Mouse (Mus musculus): ENCODE results near the gene Pawr. TPM values are rescaled to one million over a fixed set of nuclear protein-coding genes. Genes with fewer than 3 reads are reported as not detected.

The Pawr gene
- total RNA-seq (2014; rRNA removed; ENCODE audit: low replicate concordance) = 3.5 and 11.4 TPM in 2 replicates
- 2.7 and 2.8 TPM in 2 replicates for polyA plus RNA-seq (2015; fragmentation: Nextera tagmentation; extraction: Ambion mirVana)

DNA sequence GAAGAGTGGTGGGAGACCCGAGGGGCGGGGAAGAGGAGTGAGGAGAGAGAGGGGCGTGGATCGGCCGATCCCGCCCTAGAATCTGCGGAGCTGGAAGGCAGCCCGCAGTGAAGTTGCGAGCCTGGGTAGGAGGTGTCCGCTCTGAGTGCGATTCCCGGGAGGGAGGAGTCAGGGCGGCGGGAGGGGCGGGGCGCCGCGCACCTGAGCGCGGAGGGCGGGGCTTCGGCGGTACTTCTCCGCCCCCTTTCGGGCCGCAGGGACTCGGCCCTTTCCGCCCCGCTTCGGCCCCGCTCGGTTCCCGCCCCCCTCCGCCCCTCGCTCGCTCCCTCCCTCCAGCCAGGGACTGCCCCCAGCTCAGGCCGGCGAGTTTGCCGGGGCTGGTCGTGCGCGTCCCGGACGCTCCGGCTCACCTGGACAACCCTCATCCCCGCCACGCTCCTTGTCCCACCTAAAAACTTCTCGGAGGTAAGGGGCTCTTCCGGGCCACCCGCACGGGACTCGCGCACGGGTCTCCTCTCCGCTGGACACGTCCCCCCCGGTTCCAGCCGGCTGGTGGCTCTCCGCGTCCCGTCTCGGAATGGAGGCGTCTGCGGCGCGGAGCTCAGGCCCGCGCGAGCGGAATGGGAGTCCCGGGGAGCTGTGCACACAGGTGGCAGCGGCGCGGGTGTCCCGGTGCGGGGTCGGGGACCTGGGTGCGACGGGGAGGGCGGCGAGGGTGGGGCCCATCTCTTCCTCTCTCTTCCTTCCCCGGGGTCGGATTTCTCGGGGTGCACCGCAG lies at the start of gene Pawr:
Gene Pawr (plus strand): TSS at position 338 of the 778 bp plus-strand sequence.
- Histone ChIP-seq H3K4me3 (ENCODE audit: low read depth, low read length) (peak within 1 kb of the TSS; percentile 63), H3K27me3 (ENCODE audit: control insufficient read depth, insufficient read depth, low read length) (peaks cover 19% of the 10 kb centered on the region), H3K4me2 (ENCODE audit: low read depth, low read length) (peak within 1 kb of the TSS; percentile 85), H3K36me3 (replicated peaks; ENCODE audit: control insufficient read depth, insufficient read depth, low read length) (no peaks in the 10 kb centered on the region), H3K4me1 (ENCODE audit: control insufficient read depth, insufficient read depth) (peaks cover 11% of the 10 kb centered on the region; the same call in 1 of the 2 replicates), H3K9ac (replicated peaks; ENCODE audit: low read depth, low read length) (peak within 1 kb of the TSS; percentile 67), H3K9me3 (replicated peaks; ENCODE audit: control insufficient read depth, low read length) (no peaks in the 10 kb centered on the region), H3K27ac (ENCODE audit: low read depth) (peak within 1 kb of the TSS; percentile 65)
- 1% methylated on average over 50 of the region's 85 CpGs for WGBS
- peak; percentile 85 for ATAC-seq (ENCODE audit: insufficient read depth, low read depth)
- TF ChIP-seq CTCF (IDR thresholded peaks at IDR 0.05; ENCODE audit: low read depth) = no peak
- TF ChIP-seq EP300 (IDR thresholded peaks at IDR 0.05; ENCODE audit: low read depth) = no peak
- peak; percentile 62 for DNase-seq (ENCODE audit: low spot score)

DNA sequence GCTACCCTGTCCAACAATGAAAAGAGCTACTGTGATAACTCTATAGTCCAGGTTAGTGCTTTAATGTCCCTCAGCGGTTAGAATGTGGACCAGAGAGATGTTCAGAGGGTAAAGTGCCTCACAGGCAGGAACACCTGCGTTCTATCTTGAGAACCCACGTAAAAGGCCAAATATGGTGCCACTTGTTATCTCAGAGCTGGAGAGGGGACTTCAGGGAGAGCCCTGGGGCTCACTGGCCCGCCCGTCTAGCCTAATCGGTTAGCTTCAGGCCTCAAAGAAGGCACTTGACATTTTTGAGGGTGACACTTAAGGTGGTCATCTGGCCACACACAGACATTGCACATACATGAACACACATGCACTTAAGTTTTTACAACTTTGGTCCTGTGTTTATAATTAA lies 49.6 kb upstream of the Pawr start:
- Histone ChIP-seq H3K36me3 (replicated peaks; ENCODE audit: control insufficient read depth, insufficient read depth, low read length) (peaks cover 21% of the 10 kb centered on the region), H3K27me3 (ENCODE audit: control insufficient read depth, insufficient read depth, low read length) (no peaks in the 10 kb centered on the region), H3K4me2 (ENCODE audit: low read depth, low read length) (no peak overlapping the region), H3K4me3 (ENCODE audit: low read depth, low read length) (no peak overlapping the region), H3K27ac (ENCODE audit: low read depth) (no peak overlapping the region), H3K9ac (replicated peaks; ENCODE audit: low read depth, low read length) (no peak overlapping the region), H3K9me3 (replicated peaks; ENCODE audit: control insufficient read depth, low read length) (no peaks in the 10 kb centered on the region), H3K4me1 (ENCODE audit: control insufficient read depth, insufficient read depth) (no peaks in the 10 kb centered on the region)
- 45% methylated on average over 6 of the region's 6 CpGs for WGBS
- no peak for DNase-seq (ENCODE audit: low spot score)
- ATAC-seq (ENCODE audit: insufficient read depth, low read depth) = peak; percentile 31; the same call in 1 of the 2 replicates
- TF ChIP-seq CTCF (IDR thresholded peaks at IDR 0.05; ENCODE audit: low read depth) (no peak), EP300 (IDR thresholded peaks at IDR 0.05; ENCODE audit: low read depth) (no peak)

GRCm38 (mm10) chr10:108283418-108283817 lies 48.5 kb upstream of the Pawr start:
- TF ChIP-seq CTCF (IDR thresholded peaks at IDR 0.05; ENCODE audit: low read depth) (no peak), EP300 (IDR thresholded peaks at IDR 0.05; ENCODE audit: low read depth) (no peak)
- no peaks in the 10 kb centered on the region for H3K27me3 ChIP-seq (ENCODE audit: control insufficient read depth, insufficient read depth, low read length)

DNA sequence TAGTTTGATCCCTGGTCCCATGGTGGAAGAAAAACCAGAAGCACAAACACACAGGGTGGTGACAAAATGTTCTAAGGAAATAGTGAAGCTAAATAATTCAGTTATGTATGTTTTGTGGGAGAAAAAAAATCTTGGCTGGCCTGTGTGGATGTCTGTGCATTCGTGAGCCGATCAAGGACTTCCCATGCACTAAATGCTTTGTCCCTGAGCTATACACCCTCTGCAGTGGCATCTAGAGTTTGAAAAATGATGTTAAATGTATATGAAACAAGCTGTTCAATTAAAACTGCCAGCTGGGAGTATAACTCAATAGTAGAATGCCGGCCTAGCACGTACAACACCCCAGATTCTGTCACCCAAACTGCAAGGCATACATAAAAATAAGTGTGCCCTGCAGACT lies 48.1 kb upstream of the Pawr start:
- H3K9me3 ChIP-seq (replicated peaks; ENCODE audit: control insufficient read depth, low read length) = no peaks in the 10 kb centered on the region
- H3K36me3 ChIP-seq (replicated peaks; ENCODE audit: control insufficient read depth, insufficient read depth, low read length) = peaks cover 12% of the 10 kb centered on the region
- no peak overlapping the region for H3K27ac ChIP-seq (ENCODE audit: low read depth)
- 91% methylated on average over 4 of the region's 4 CpGs for WGBS
- ATAC-seq (ENCODE audit: insufficient read depth, low read depth) = no peak
- no peaks in the 10 kb centered on the region for H3K4me1 ChIP-seq (ENCODE audit: control insufficient read depth, insufficient read depth)
- no peak overlapping the region for H3K9ac ChIP-seq (replicated peaks; ENCODE audit: low read depth, low read length)
- TF ChIP-seq CTCF (IDR thresholded peaks at IDR 0.05; ENCODE audit: low read depth) (no peak), EP300 (IDR thresholded peaks at IDR 0.05; ENCODE audit: low read depth) (no peak)
- no peak for DNase-seq (ENCODE audit: low spot score)
- H3K4me3 ChIP-seq (ENCODE audit: low read depth, low read length) = no peak overlapping the region
- no peaks in the 10 kb centered on the region for H3K27me3 ChIP-seq (ENCODE audit: control insufficient read depth, insufficient read depth, low read length)
- no peak overlapping the region for H3K4me2 ChIP-seq (ENCODE audit: low read depth, low read length)

More at GRCm38 (mm10) chr10:108283418-108283817, 48.5 kb upstream of the Pawr start:
- H3K36me3 ChIP-seq (replicated peaks; ENCODE audit: control insufficient read depth, insufficient read depth, low read length) = peaks cover 12% of the 10 kb centered on the region
- no peak overlapping the region for H3K9ac ChIP-seq (replicated peaks; ENCODE audit: low read depth, low read length)
- no peak for ATAC-seq (ENCODE audit: insufficient read depth, low read depth)
- DNase-seq (ENCODE audit: low spot score) = no peak
- H3K4me2 ChIP-seq (ENCODE audit: low read depth, low read length) = no peak overlapping the region
- 94% methylated on average over 2 of the region's 2 CpGs for WGBS
- no peak overlapping the region for H3K4me3 ChIP-seq (ENCODE audit: low read depth, low read length)
- H3K9me3 ChIP-seq (replicated peaks; ENCODE audit: control insufficient read depth, low read length) = no peaks in the 10 kb centered on the region
- H3K27ac ChIP-seq (ENCODE audit: low read depth) = no peak overlapping the region
- no peaks in the 10 kb centered on the region for H3K4me1 ChIP-seq (ENCODE audit: control insufficient read depth, insufficient read depth)

DNA sequence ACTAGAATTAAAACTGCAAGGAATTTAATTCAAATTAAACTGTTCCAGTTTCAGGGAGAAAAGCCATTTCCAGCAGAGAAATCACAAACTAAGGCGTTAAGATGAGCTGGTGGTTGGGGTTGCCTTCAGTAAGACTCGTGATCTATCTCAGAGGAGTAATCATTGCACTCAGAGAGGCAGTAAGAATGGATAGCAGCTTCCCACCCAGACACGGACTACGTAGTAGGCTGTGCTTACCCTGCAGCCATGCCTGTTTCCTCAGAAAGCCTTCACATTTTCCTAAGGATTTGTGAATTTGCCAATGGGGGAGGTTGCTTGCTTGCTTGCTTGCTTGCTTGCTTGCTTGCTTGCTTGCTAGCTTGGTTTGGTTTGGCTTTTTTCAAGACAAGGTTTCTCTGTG lies 47.5 kb upstream of the Pawr start:
- Histone ChIP-seq H3K4me3 (ENCODE audit: low read depth, low read length) (no peak overlapping the region), H3K4me2 (ENCODE audit: low read depth, low read length) (no peak overlapping the region), H3K27me3 (ENCODE audit: control insufficient read depth, insufficient read depth, low read length) (no peaks in the 10 kb centered on the region), H3K36me3 (replicated peaks; ENCODE audit: control insufficient read depth, insufficient read depth, low read length) (peaks cover 12% of the 10 kb centered on the region), H3K9me3 (replicated peaks; ENCODE audit: control insufficient read depth, low read length) (no peaks in the 10 kb centered on the region), H3K9ac (replicated peaks; ENCODE audit: low read depth, low read length) (no peak overlapping the region), H3K27ac (ENCODE audit: low read depth) (no peak overlapping the region), H3K4me1 (ENCODE audit: control insufficient read depth, insufficient read depth) (no peaks in the 10 kb centered on the region)
- DNase-seq (ENCODE audit: low spot score) (no peak), ATAC-seq (ENCODE audit: insufficient read depth, low read depth) (no peak)
- 89% methylated on average over 4 of the region's 4 CpGs for WGBS
- TF ChIP-seq EP300 (IDR thresholded peaks at IDR 0.05; ENCODE audit: low read depth) = no peak
- TF ChIP-seq CTCF (IDR thresholded peaks at IDR 0.05; ENCODE audit: low read depth) = no peak

Data from heart, postnatal 0 days (tissue).